Mouse (Mus musculus) thymus, adult 2 months (tissue): Measurements from ENCODE around the gene Galnt15. TPM values are rescaled to one million over a fixed set of nuclear protein-coding genes. Genes with fewer than 3 reads are reported as not detected.

Experiments used
- DNase-seq: peaks from one replicate; pipeline ENCODE4 v3.0.0; 2021
- H3K27ac ChIP-seq: fragments of 200-500 bp; 2 replicates; pipeline ENCODE4 v1.5.1; 2012; ENCODE audit warnings: low read length, control low read depth; ENCODE audit not compliant: control insufficient read depth, insufficient read depth
- H3K27me3 ChIP-seq: fragments of 200-500 bp; 2 replicates; pipeline ENCODE4 v1.6.1; 2012; ENCODE audit warnings: mild to moderate bottlenecking, low read length, moderate library complexity, mixed read lengths; ENCODE audit not compliant: control insufficient read depth, insufficient read depth
- H3K36me3 ChIP-seq: fragments of 200-500 bp; 2 replicates; pipeline ENCODE4 v1.6.1; 2012; ENCODE audit warnings: mild to moderate bottlenecking, low read length, moderate library complexity; ENCODE audit not compliant: control insufficient read depth, insufficient read depth
- H3K4me1 ChIP-seq: fragments of 200-500 bp; replicated peaks from 2 replicates; pipeline ENCODE4 v1.6.1; 2012; ENCODE audit warnings: low read length; ENCODE audit not compliant: control insufficient read depth, insufficient read depth
- H3K4me3 ChIP-seq: fragments of 200-500 bp; 2 replicates; pipeline ENCODE4 v1.5.1; 2012; ENCODE audit warnings: mild to moderate bottlenecking, low read length, control low read depth, moderate library complexity; ENCODE audit not compliant: control insufficient read depth, insufficient read depth
- CTCF ChIP-seq: fragments of 200-500 bp; IDR thresholded peaks from 2 replicates; pipeline ENCODE4 v1.5.1; 2012; ENCODE audit warnings: mild to moderate bottlenecking, control low read depth, low read length, moderate library complexity, borderline replicate concordance; ENCODE audit not compliant: control insufficient read depth, poor library complexity, insufficient read depth; ENCODE audit errors: extremely low read depth
- POLR2A ChIP-seq: fragments of 200-500 bp; IDR thresholded peaks from 2 replicates; pipeline ENCODE4 v1.6.1; 2012; ENCODE audit warnings: mild to moderate bottlenecking, low read length, control low read depth, moderate library complexity; ENCODE audit not compliant: control insufficient read depth, poor library complexity, insufficient read depth; ENCODE audit errors: extremely low read depth
- WGBS: fragments of 180-500 bp; shearing (Covaris S2); methylation state at CpG from one replicate; pipeline ENCODE4 v1.1.7; 2018; 5-methylcytosine and 5-hydroxymethylcytosine counted together
- polyA plus RNA-seq: library from polyadenylated mRNA; depleted of rRNA; stranded (reverse); fragments of >200 nt; gene quantifications from 2 replicates; pipeline ENCODE4 v1.2.3, GENCODE M21; 2012

Gene Galnt15
- polyA plus RNA-seq, 1 experiment = 2.4 TPM

- Histone ChIP-seq H3K4me1 (no peaks in the 10 kb centered on the region), H3K27ac (no peak overlapping the region), H3K36me3 (no peaks in the 10 kb centered on the region), H3K4me3 (no peak overlapping the region), H3K27me3 (no peaks in the 10 kb centered on the region)
- TF ChIP-seq CTCF (peak; percentile 17; the same call in 1 of the 2 replicates), POLR2A (no peak)
- DNase-seq = peak; percentile 50
- WGBS = 9% methylated on average over 4 of the region's 4 CpGs
Measured at GRCm38 (mm10) chr14:32032522-32032921, 3.7 kb downstream of the Galnt15 start.

GRCm38 (mm10) chr14:32036482-32036881, 7.7 kb downstream of the Galnt15 start:
- no peak for TF ChIP-seq CTCF
- no peak for TF ChIP-seq POLR2A
- 89% methylated on average over 5 of the region's 5 CpGs for WGBS
- Histone ChIP-seq H3K36me3 (no peaks in the 10 kb centered on the region), H3K27ac (no peak overlapping the region), H3K27me3 (no peaks in the 10 kb centered on the region), H3K4me1 (no peaks in the 10 kb centered on the region), H3K4me3 (no peak overlapping the region)
- no peak for DNase-seq

- no peaks in the 10 kb centered on the region for H3K4me1 ChIP-seq
- WGBS = 85% methylated on average over 8 of the region's 8 CpGs
- no peak overlapping the region for H3K4me3 ChIP-seq
- H3K27ac ChIP-seq = no peak overlapping the region
- H3K36me3 ChIP-seq = no peaks in the 10 kb centered on the region
- H3K27me3 ChIP-seq = no peaks in the 10 kb centered on the region
- DNase-seq = no peak
- no peak for TF ChIP-seq POLR2A
- TF ChIP-seq CTCF = no peak
Measured at GRCm38 (mm10) chr14:32037661-32038252, 9.0 kb downstream of the Galnt15 start.

- Histone ChIP-seq H3K27me3 (no peaks in the 10 kb centered on the region), H3K27ac (no peak overlapping the region), H3K4me1 (no peaks in the 10 kb centered on the region), H3K36me3 (no peaks in the 10 kb centered on the region), H3K4me3 (no peak overlapping the region)
- 74% methylated on average over 5 of the region's 5 CpGs for WGBS
- TF ChIP-seq POLR2A (no peak), CTCF (no peak)
- DNase-seq = no peak
Measured at GRCm38 (mm10) chr14:32042108-32042507, 13.3 kb downstream of the Galnt15 start.

GRCm38 (mm10) chr14:32046357-32046756, 17.6 kb downstream of the Galnt15 start:
- no peak for DNase-seq
- Histone ChIP-seq H3K4me3 (no peak overlapping the region), H3K27ac (no peak overlapping the region), H3K36me3 (no peaks in the 10 kb centered on the region), H3K27me3 (no peaks in the 10 kb centered on the region), H3K4me1 (no peaks in the 10 kb centered on the region)
- WGBS = 93% methylated on average over 8 of the region's 8 CpGs
- no peak for TF ChIP-seq POLR2A
- no peak for TF ChIP-seq CTCF

DNA sequence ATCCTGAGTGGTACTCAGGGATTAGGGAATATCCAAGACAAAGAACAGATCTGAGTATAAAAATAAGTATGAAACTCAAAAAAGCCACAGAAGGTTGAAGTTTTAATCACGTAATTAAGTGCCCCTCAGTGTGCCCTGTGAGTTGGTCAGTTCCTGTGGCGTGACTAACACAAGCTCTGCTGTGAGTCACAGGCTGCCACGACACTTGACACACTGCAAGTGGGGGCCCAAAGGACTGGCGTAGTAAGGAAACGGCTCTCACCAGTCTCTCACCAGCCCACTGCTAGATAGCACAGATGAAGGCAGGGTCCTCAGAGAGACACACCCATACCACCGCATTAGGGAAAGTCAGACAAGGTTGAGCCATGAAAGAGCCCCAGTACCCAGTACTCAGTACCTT, 21.4 kb downstream of the Galnt15 start:
- no peak overlapping the region for H3K4me3 ChIP-seq
- no peaks in the 10 kb centered on the region for H3K36me3 ChIP-seq
- no peak overlapping the region for H3K27ac ChIP-seq
- no peak for DNase-seq
- H3K27me3 ChIP-seq = no peaks in the 10 kb centered on the region
- 89% methylated on average over 6 of the region's 6 CpGs for WGBS
- no peak for TF ChIP-seq POLR2A
- TF ChIP-seq CTCF = no peak
- no peaks in the 10 kb centered on the region for H3K4me1 ChIP-seq

DNA sequence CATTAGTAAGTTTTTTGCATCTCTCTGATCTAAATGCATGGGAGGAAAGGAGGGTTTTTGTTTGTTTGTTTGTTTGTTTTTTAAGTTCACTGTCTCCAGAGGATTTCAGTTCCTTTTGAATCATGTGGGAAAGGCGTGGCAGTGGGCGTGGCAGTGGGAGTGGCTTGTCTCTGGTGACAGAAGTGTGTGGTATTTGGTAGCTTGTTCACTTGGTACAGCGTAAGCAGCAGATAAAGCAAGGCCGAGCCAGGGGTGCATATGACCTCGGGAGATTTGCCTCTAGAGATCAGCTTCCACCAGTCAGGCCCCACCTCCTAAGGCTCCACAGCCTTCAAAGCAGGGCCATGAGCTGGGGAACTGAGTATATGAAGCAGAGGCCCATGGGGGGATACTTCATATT, 25.1 kb downstream of the Galnt15 start:
- no peaks in the 10 kb centered on the region for H3K4me1 ChIP-seq
- DNase-seq = no peak
- 90% methylated on average over 5 of the region's 5 CpGs for WGBS
- H3K36me3 ChIP-seq = no peaks in the 10 kb centered on the region
- no peaks in the 10 kb centered on the region for H3K27me3 ChIP-seq
- H3K4me3 ChIP-seq = no peak overlapping the region
- no peak overlapping the region for H3K27ac ChIP-seq
- no peak for TF ChIP-seq POLR2A
- no peak for TF ChIP-seq CTCF
